Mouse (Mus musculus) lung, adult 2 months (tissue): Measurements from ENCODE around the gene Olfr981.

ENCODE experiments used
- CTCF ChIP-seq: fragments of 200-500 bp; IDR thresholded peaks from 2 replicates; pipeline ENCODE4 v1.5.1; 2011; ENCODE audit warnings: mild to moderate bottlenecking, low read length, control low read depth; ENCODE audit not compliant: insufficient read depth
- POLR2A ChIP-seq: fragments of 200-500 bp; IDR thresholded peaks from 2 replicates; pipeline ENCODE4 v1.6.1; 2011; ENCODE audit warnings: low read depth, mild to moderate bottlenecking, control low read depth, low read length, borderline replicate concordance; ENCODE audit errors: extremely low read depth

DNA sequence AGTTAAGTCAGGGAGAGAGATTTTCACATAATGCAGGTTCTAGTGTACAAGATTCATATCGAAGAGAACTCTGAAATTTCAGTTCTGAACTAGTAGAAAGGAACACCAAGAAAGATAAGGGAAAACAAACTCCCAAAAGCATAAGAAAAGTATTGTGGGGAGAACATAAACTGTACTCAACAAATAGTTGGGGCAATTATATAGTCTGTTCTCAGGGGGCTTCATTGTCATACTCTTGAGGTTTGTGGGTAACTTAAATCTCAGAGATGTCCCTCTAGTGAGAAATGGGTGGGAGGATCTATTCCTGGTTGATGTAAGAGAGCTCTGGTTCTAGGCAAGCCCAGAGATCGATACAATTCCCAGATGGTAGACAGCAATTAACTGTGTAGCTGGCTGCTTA, 52.3 kb downstream of the Olfr981 start, which contains the start of gene Olfr982:
- TF ChIP-seq CTCF (no peak), POLR2A (no peak)
